Mouse (Mus musculus): ENCODE data around the gene Unc5cl.

DNA sequence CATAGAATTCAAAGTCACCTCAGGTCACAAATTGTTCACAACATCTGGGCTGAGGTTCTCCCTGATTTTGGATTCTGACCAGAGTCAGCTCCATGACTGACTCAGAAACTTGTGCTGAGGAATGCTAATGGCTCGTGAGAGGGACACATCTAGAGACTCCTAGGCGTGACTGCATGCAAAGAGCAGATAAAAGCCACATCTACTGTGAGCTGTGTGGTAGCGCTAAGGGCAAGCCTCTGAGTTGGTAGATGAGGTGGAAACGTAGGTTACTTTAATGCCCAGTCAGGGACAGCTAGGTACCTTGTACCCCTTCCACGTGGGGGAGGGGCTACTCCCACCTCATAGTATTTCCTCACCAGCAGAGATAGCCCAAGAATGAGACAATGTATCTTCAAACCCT, 29.1 kb downstream of the Unc5cl start:
- TF ChIP-seq POLR2A (IDR thresholded peaks at IDR 0.05; ENCODE audit: low read depth, low read length) (no peak), CTCF (conservative IDR thresholded peaks at IDR 0.05; ENCODE audit: insufficient read depth, insufficient read length, low read depth, low read length) (no peak)

All from kidney, adult 2 months (tissue).